Mouse (Mus musculus) liver, adult 2 months (tissue): Measurements from ENCODE around the gene Txn2. TPM values are rescaled to one million over a fixed set of nuclear protein-coding genes. Genes with fewer than 3 reads are reported as not detected.

Source experiments
- DNase-seq: peaks from one replicate; pipeline ENCODE4 v3.0.0-alpha.2; 2011; ENCODE audit warnings: low read depth, low spot score; ENCODE audit errors: extremely low read depth
- H3K27ac ChIP-seq: fragments of 200-500 bp; replicated peaks from 2 replicates; pipeline ENCODE4 v1.5.1; 2012; ENCODE audit warnings: low read depth, mild to moderate bottlenecking, control low read depth, inconsistent platforms, low read length; ENCODE audit not compliant: insufficient read depth
- H3K27me3 ChIP-seq: fragments of 200-500 bp; 2 replicates; pipeline ENCODE4 v1.6.1; 2012; ENCODE audit warnings: mild to moderate bottlenecking, moderate library complexity, low read length, inconsistent platforms; ENCODE audit not compliant: control insufficient read depth, insufficient read depth
- H3K36me3 ChIP-seq: fragments of 200-500 bp; 2 replicates; pipeline ENCODE4 v1.6.1; 2012; ENCODE audit warnings: low read length, inconsistent platforms; ENCODE audit not compliant: control insufficient read depth, insufficient read depth
- H3K4me1 ChIP-seq: fragments of 200-500 bp; 2 replicates; pipeline ENCODE4 v1.6.1; 2011; ENCODE audit warnings: low read length; ENCODE audit not compliant: control insufficient read depth, insufficient read depth
- H3K4me3 ChIP-seq: fragments of 200-500 bp; 2 replicates; pipeline ENCODE4 v1.5.1; 2011; ENCODE audit warnings: low read depth, mild to moderate bottlenecking, control low read depth, low read length, moderate library complexity; ENCODE audit not compliant: insufficient read depth
- H3K79me2 ChIP-seq: fragments of 200-500 bp; 2 replicates; pipeline ENCODE4 v1.6.1; 2012; ENCODE audit warnings: inconsistent platforms, mild to moderate bottlenecking, low read length, moderate library complexity; ENCODE audit not compliant: control insufficient read depth, insufficient read depth
- H3K9ac ChIP-seq: fragments of 200-500 bp; 2 replicates; pipeline ENCODE4 v1.6.1; 2012; ENCODE audit warnings: low read depth, mild to moderate bottlenecking, control low read depth, inconsistent platforms, low read length
- CTCF ChIP-seq: fragments of 200-500 bp; IDR thresholded peaks from 2 replicates; pipeline ENCODE4 v1.5.1; 2011; ENCODE audit warnings: low read depth, low read length, control low read depth
- POLR2A ChIP-seq: fragments of 200-500 bp; IDR thresholded peaks from 2 replicates; pipeline ENCODE4 v1.6.1; 2011; ENCODE audit warnings: low read length, control low read depth; ENCODE audit not compliant: insufficient read depth; ENCODE audit errors: extremely low read depth
- WGBS: fragments of 180-500 bp; shearing (Covaris S2); methylation state at CpG from one replicate; pipeline ENCODE4 v1.1.7; 2018; 5-methylcytosine and 5-hydroxymethylcytosine counted together
- polyA plus RNA-seq: library from polyadenylated mRNA; depleted of rRNA; stranded (reverse); fragments of >200 nt; gene quantifications from 2 replicates; pipeline ENCODE4 v1.2.3, GENCODE M21; 2012
- total RNA-seq: library from RNA; depleted of rRNA; stranded (reverse); fragments of >200 nt; gene quantifications from 2 replicates; pipeline ENCODE4 v1.2.3, GENCODE M21; 2014

Txn2 gene
- total and polyA plus RNA-seq, 2 experiments = 85.3 to 448 TPM

GRCm38 (mm10) chr15:77879756-77880155 is 49.0 kb downstream of the Txn2 start:
- WGBS = 94% methylated on average over 3 of the region's 3 CpGs
- Histone ChIP-seq H3K4me3 (no peak overlapping the region), H3K4me1 (no peaks in the 10 kb centered on the region), H3K27ac (no peak overlapping the region), H3K79me2 (no peaks in the 10 kb centered on the region), H3K27me3 (no peaks in the 10 kb centered on the region), H3K36me3 (no peaks in the 10 kb centered on the region), H3K9ac (no peak overlapping the region)
- no peak for TF ChIP-seq CTCF
- no peak for TF ChIP-seq POLR2A
- DNase-seq = no peak

- H3K27ac ChIP-seq = no peak overlapping the region
- no peak overlapping the region for H3K4me3 ChIP-seq
- no peaks in the 10 kb centered on the region for H3K79me2 ChIP-seq
- H3K4me1 ChIP-seq = no peaks in the 10 kb centered on the region
- H3K36me3 ChIP-seq = no peaks in the 10 kb centered on the region
- DNase-seq = no peak
- TF ChIP-seq CTCF (no peak), POLR2A (no peak)
- H3K9ac ChIP-seq = no peak overlapping the region
- H3K27me3 ChIP-seq = no peaks in the 10 kb centered on the region
- 72% methylated on average over 2 of the region's 2 CpGs for WGBS
Measured at GRCm38 (mm10) chr15:77877209-77877608, 51.6 kb downstream of the Txn2 start.

GRCm38 (mm10) chr15:77876716-77877115 is 52.1 kb downstream of the Txn2 start:
- 67% methylated on average over 3 of the region's 3 CpGs for WGBS
- TF ChIP-seq CTCF (no peak), POLR2A (no peak)
- Histone ChIP-seq H3K4me1 (no peaks in the 10 kb centered on the region), H3K9ac (no peak overlapping the region), H3K27ac (no peak overlapping the region), H3K27me3 (no peaks in the 10 kb centered on the region), H3K79me2 (no peaks in the 10 kb centered on the region), H3K36me3 (no peaks in the 10 kb centered on the region), H3K4me3 (no peak overlapping the region)
- peak; percentile 21 for DNase-seq

- Histone ChIP-seq H3K9ac (no peak overlapping the region), H3K4me3 (no peak overlapping the region), H3K27ac (no peak overlapping the region), H3K27me3 (no peaks in the 10 kb centered on the region), H3K79me2 (no peaks in the 10 kb centered on the region), H3K36me3 (no peaks in the 10 kb centered on the region), H3K4me1 (no peaks in the 10 kb centered on the region)
- no peak for DNase-seq
- WGBS = 94% methylated on average over 6 of the region's 6 CpGs
- no peak for TF ChIP-seq CTCF
- no peak for TF ChIP-seq POLR2A
Measured at GRCm38 (mm10) chr15:77875953-77876352, 52.9 kb downstream of the Txn2 start.

GRCm38 (mm10) chr15:77874807-77875206 is 54.0 kb downstream of the Txn2 start:
- no peak overlapping the region for H3K4me3 ChIP-seq
- no peaks in the 10 kb centered on the region for H3K27me3 ChIP-seq
- TF ChIP-seq POLR2A = no peak
- no peak for TF ChIP-seq CTCF
- no peaks in the 10 kb centered on the region for H3K4me1 ChIP-seq
- no peak for DNase-seq
- WGBS = 89% methylated on average over 9 of the region's 9 CpGs
- no peaks in the 10 kb centered on the region for H3K79me2 ChIP-seq
- H3K27ac ChIP-seq = no peak overlapping the region
- H3K9ac ChIP-seq = no peak overlapping the region
- H3K36me3 ChIP-seq = no peaks in the 10 kb centered on the region

GRCm38 (mm10) chr15:77874310-77874709 is 54.5 kb downstream of the Txn2 start:
- Histone ChIP-seq H3K9ac (no peak overlapping the region), H3K4me3 (no peak overlapping the region), H3K27me3 (no peaks in the 10 kb centered on the region), H3K4me1 (no peaks in the 10 kb centered on the region), H3K79me2 (no peaks in the 10 kb centered on the region), H3K36me3 (no peaks in the 10 kb centered on the region), H3K27ac (no peak overlapping the region)
- TF ChIP-seq CTCF (no peak), POLR2A (no peak)
- 27% methylated on average over 4 of the region's 4 CpGs for WGBS
- no peak for DNase-seq
